Mouse (Mus musculus) fibroblast of lung, adult 2 months (primary cell): ENCODE data around the gene Btnl10.
A peak's percentile ranks its signal among the peaks of the same experiment; 100 is the strongest.
"Not testable (repeated sequence)": the region's sequence is repeated elsewhere in the genome, so short reads cannot be mapped to it uniquely, and the experiment has no call there.

Source experiments
- DNase-seq: peaks from one replicate; pipeline ENCODE4 v3.0.0-alpha.2; 2011; ENCODE audit warnings: low read depth

Gene Btnl10

GRCm38 (mm10) chr11:58931576-58931975 lies 13.9 kb downstream of the Btnl10 start:
- DNase-seq = no peak

GRCm38 (mm10) chr11:58937909-58938308 lies 20.2 kb downstream of the Btnl10 start:
- no peak for DNase-seq

GRCm38 (mm10) chr11:58938322-58939087 lies 20.8 kb downstream of the Btnl10 start, which contains the start of gene Rnf187:
Gene Rnf187, minus strand, starts transcription at chr11:58938916.
- DNase-seq = peak; percentile 68

- DNase-seq = no peak
These were observed 21.4 kb downstream of the Btnl10 start for GRCm38 (mm10) chr11:58939088-58939439.

GRCm38 (mm10) chr11:58944136-58944535 lies 26.4 kb downstream of the Btnl10 start:
- no peak for DNase-seq

- DNase-seq = no peak
These were observed 29.6 kb downstream of the Btnl10 start for GRCm38 (mm10) chr11:58947306-58947705.

- no peak for DNase-seq
These were observed 30.3 kb downstream of the Btnl10 start for GRCm38 (mm10) chr11:58947798-58948528.

- DNase-seq = no peak
These were observed 31.1 kb downstream of the Btnl10 start, which contains the start of gene Hist3h2ba for GRCm38 (mm10) chr11:58948542-58949479. Gene Hist3h2ba, plus strand, starts transcription at chr11:58948920.

GRCm38 (mm10) chr11:58949480-58950431 lies 32.0 kb downstream of the Btnl10 start:
- no peak for DNase-seq

- no peak for DNase-seq
These were observed 33.5 kb downstream of the Btnl10 start for GRCm38 (mm10) chr11:58951210-58951609.

GRCm38 (mm10) chr11:58953351-58954169 lies 35.9 kb downstream of the Btnl10 start:
- DNase-seq = no peak

GRCm38 (mm10) chr11:58954170-58954419 lies 36.4 kb downstream of the Btnl10 start:
- DNase-seq = not testable (repeated sequence)

- peak; percentile 74 for DNase-seq
These were observed 36.9 kb downstream of the Btnl10 start, which contains the start of the genes Hist3h2a and Trim17 for GRCm38 (mm10) chr11:58954420-58955142. Gene Hist3h2a, plus strand, starts transcription at chr11:58954685. Gene Trim17, plus strand, starts transcription at chr11:58954685.

- no peak for DNase-seq
These were observed 37.6 kb downstream of the Btnl10 start for GRCm38 (mm10) chr11:58955143-58955867.

GRCm38 (mm10) chr11:58955868-58956257 lies 38.2 kb downstream of the Btnl10 start:
- no peak for DNase-seq

GRCm38 (mm10) chr11:58957226-58957914 lies 39.7 kb downstream of the Btnl10 start:
- no peak for DNase-seq

GRCm38 (mm10) chr11:58958536-58958935 lies 40.8 kb downstream of the Btnl10 start:
- no peak for DNase-seq

- DNase-seq = no peak
These were observed 41.6 kb downstream of the Btnl10 start for GRCm38 (mm10) chr11:58959186-58959825.
